Mouse (Mus musculus) heart, embryonic 15.5 days (tissue): ENCODE data around the gene Epn2. TPM values are rescaled to one million over a fixed set of nuclear protein-coding genes. Genes with fewer than 3 reads are reported as not detected.

Experiments used
- ATAC-seq: fragments of 200-750 bp; cut with Nextera tagmentation; replicated peaks from 2 replicates; pipeline ENCODE4 v1.8.0; 2017; ENCODE audit warnings: low read depth, moderate TSS enrichment; ENCODE audit not compliant: insufficient number of reproducible peaks, insufficient read depth, low FRiP score
- H3K27ac ChIP-seq: fragments of 300-500 bp; sonication (generic); 2 replicates; pipeline ENCODE4 v1.5.1; 2015; ENCODE audit warnings: mild to moderate bottlenecking, inconsistent platforms
- H3K27me3 ChIP-seq: fragments of 300-500 bp; sonication (generic); 2 replicates; pipeline ENCODE4 v1.6.1; 2015; ENCODE audit warnings: inconsistent platforms
- H3K36me3 ChIP-seq: fragments of 300-500 bp; sonication (generic); 2 replicates; pipeline ENCODE4 v1.6.1; 2015; ENCODE audit warnings: mild to moderate bottlenecking, inconsistent platforms
- H3K4me1 ChIP-seq: fragments of 300-500 bp; sonication (generic); replicated peaks from 2 replicates; pipeline ENCODE4 v1.6.1; 2015; ENCODE audit warnings: inconsistent platforms
- H3K4me2 ChIP-seq: fragments of 300-500 bp; sonication (generic); 2 replicates; pipeline ENCODE4 v1.6.1; 2015; ENCODE audit warnings: inconsistent platforms, mild to moderate bottlenecking, moderate library complexity
- H3K4me3 ChIP-seq: fragments of 300-500 bp; sonication (generic); 2 replicates; pipeline ENCODE4 v1.5.1; 2015; ENCODE audit warnings: mild to moderate bottlenecking, inconsistent platforms
- H3K9ac ChIP-seq: fragments of 300-500 bp; sonication (generic); 2 replicates; pipeline ENCODE4 v1.6.1; 2015; ENCODE audit warnings: mild to moderate bottlenecking, inconsistent platforms
- H3K9me3 ChIP-seq: fragments of 300-500 bp; sonication (generic); replicated peaks from 2 replicates; pipeline ENCODE4 v1.6.1; 2016; ENCODE audit warnings: inconsistent platforms
- WGBS: fragments of 180-500 bp; shearing (Covaris S2); methylation state at CpG from one replicate; pipeline ENCODE4 v1.1.7; 2015; ENCODE audit warnings: mixed read lengths; 5-methylcytosine and 5-hydroxymethylcytosine counted together
- polyA plus RNA-seq: library from polyadenylated mRNA; unstranded; fragments of >200 nt; fragmentation: Nextera tagmentation; extraction: Ambion mirVana; gene quantifications from 2 replicates; pipeline ENCODE4 v1.2.1, GENCODE M21; 2015

Gene Epn2
- polyA plus RNA-seq, 1 experiment from 2014 or later = 20.2 TPM

GRCm38 (mm10) chr11:61537362-61537761 lies 42.1 kb downstream of the Epn2 start:
- Histone ChIP-seq H3K9me3 (no peaks in the 10 kb centered on the region), H3K4me1 (peaks cover 12% of the 10 kb centered on the region), H3K36me3 (peaks cover 2% of the 10 kb centered on the region; the same call in 1 of the 2 replicates), H3K4me2 (no peak overlapping the region), H3K27ac (no peak overlapping the region), H3K4me3 (no peak overlapping the region), H3K27me3 (no peaks in the 10 kb centered on the region), H3K9ac (no peak overlapping the region)
- no peak for ATAC-seq
- 83% methylated on average over 3 of the region's 3 CpGs for WGBS

GRCm38 (mm10) chr11:61536952-61537351 lies 42.5 kb downstream of the Epn2 start:
- Histone ChIP-seq H3K36me3 (peaks cover 4% of the 10 kb centered on the region; the same call in 1 of the 2 replicates), H3K27me3 (no peaks in the 10 kb centered on the region), H3K9me3 (no peaks in the 10 kb centered on the region), H3K4me2 (no peak overlapping the region), H3K4me3 (no peak overlapping the region), H3K27ac (no peak overlapping the region), H3K4me1 (peaks cover 13% of the 10 kb centered on the region), H3K9ac (no peak overlapping the region)
- 43% methylated on average over 3 of the region's 3 CpGs for WGBS
- ATAC-seq = no peak

GRCm38 (mm10) chr11:61535530-61535929 lies 44.0 kb downstream of the Epn2 start:
- Histone ChIP-seq H3K4me1 (peaks cover 10% of the 10 kb centered on the region), H3K9ac (no peak overlapping the region), H3K27ac (no peak overlapping the region), H3K4me2 (no peak overlapping the region), H3K36me3 (peaks cover 5% of the 10 kb centered on the region; the same call in 1 of the 2 replicates), H3K9me3 (no peaks in the 10 kb centered on the region), H3K27me3 (no peaks in the 10 kb centered on the region), H3K4me3 (no peak overlapping the region)
- ATAC-seq = no peak
- 45% methylated on average over 1 of the region's 1 CpGs for WGBS

DNA sequence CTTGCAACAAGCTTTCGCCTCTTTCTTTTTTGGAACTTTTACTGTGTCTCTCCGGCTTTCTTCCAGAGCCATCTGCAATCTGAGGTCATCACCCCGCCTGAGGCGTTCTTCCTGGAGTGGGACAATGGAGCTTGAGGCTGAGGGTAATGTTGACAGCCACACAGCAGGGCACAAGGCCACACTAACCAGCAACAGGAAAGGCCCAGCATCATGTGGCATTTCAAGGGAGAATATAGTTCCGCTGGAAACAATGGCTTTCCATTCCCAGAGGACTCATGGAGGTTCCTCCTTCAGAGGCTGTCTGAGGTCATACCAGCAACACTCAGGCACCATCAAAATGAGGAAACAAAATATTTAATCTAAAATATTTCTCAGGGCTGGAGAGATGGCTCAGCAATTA lies 45.9 kb downstream of the Epn2 start:
- Histone ChIP-seq H3K9ac (no peak overlapping the region), H3K27me3 (no peaks in the 10 kb centered on the region), H3K36me3 (0 out of 2 replicates have a peak, but pooled peaks cover 11% of the 10 kb centered on the region), H3K4me3 (no peak overlapping the region), H3K9me3 (no peaks in the 10 kb centered on the region), H3K4me2 (no peak overlapping the region), H3K4me1 (peaks cover 13% of the 10 kb centered on the region), H3K27ac (no peak overlapping the region)
- 76% methylated on average over 5 of the region's 5 CpGs for WGBS
- ATAC-seq = 0 out of 2 replicates have a peak, but pooled peaks have one; percentile 54

DNA sequence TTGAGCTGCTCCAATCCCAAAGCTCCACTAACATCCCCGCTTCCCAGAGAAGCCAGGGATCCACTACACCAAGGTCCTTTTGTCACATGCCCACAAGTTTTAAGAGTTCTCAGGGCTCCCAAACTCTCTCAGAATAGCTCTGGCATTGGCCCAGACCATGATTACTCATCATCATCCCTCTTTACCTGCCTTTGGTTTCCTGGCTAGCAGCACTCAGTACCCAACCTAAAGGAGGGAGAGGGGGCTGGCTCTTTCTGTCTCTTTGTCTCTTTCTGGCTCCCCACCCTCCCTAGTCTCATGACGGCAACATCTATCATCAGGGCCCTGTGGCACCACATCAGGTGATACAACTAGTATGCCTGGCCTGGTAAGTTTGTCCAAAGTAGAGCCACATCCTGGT lies 46.7 kb downstream of the Epn2 start:
- no peak overlapping the region for H3K4me2 ChIP-seq
- no peak overlapping the region for H3K4me3 ChIP-seq
- H3K36me3 ChIP-seq = 0 out of 2 replicates have a peak, but pooled peaks cover 11% of the 10 kb centered on the region
- peaks cover 13% of the 10 kb centered on the region for H3K4me1 ChIP-seq
- no peaks in the 10 kb centered on the region for H3K27me3 ChIP-seq
- H3K9ac ChIP-seq = no peak overlapping the region
- no peaks in the 10 kb centered on the region for H3K9me3 ChIP-seq
- H3K27ac ChIP-seq = no peak overlapping the region
- 82% methylated on average over 2 of the region's 2 CpGs for WGBS
- ATAC-seq = no peak

DNA sequence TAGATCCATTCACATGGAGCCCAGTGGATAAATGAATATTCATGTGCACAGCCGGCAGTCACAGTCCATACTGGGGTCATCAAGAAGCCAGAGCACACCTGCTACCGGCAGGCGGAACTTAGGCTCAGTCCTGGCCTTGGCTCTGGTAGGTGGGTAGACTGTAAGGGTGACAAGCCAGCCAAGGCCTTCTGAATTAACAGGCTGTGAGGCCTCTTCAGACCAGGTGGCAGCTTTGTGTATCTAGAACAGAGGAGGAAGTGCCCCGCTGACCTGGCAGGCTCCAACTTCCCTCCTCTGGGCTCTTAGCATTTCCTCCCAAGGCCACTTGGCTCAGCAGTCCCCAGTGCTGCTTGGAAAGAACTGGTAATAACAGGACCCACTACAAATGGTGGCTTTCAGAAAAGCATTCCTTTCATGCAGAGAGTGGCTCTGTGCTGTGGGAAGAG lies 50.2 kb downstream of the Epn2 start:
- ATAC-seq = peak; percentile 43; the same call in 1 of the 2 replicates

DNA sequence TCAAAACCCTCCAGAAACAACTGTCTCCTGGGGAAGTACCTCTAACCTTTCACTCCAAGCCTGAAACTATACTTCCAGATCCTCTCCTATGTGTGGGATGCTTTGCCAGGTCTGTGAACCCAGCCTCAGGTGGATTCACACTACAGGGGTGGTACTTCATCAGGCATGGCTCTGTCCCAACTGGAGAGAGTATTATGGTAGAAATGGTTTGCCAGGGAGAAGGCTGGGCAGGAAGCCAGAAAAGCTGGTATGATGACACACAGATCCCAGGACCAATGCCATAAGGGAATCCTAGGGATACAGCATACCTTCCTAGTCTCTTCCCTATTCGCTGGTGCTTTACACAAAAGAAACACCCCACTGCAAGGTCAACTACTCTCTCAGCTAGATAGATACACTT lies 52.6 kb downstream of the Epn2 start:
- WGBS = 65% methylated on average over 1 of the region's 1 CpGs
- ATAC-seq = no peak
- Histone ChIP-seq H3K36me3 (peaks cover 16% of the 10 kb centered on the region; the same call in 1 of the 2 replicates), H3K9ac (no peak overlapping the region), H3K27ac (no peak overlapping the region), H3K4me2 (no peak overlapping the region), H3K27me3 (no peaks in the 10 kb centered on the region), H3K4me3 (no peak overlapping the region), H3K4me1 (peaks cover 3% of the 10 kb centered on the region; the same call in 1 of the 2 replicates), H3K9me3 (no peaks in the 10 kb centered on the region)

More for the DNA sequence above, 50.2 kb downstream of the Epn2 start:
- Histone ChIP-seq H3K4me3 (no peak overlapping the region), H3K36me3 (0 out of 2 replicates have a peak, but pooled peaks cover 11% of the 10 kb centered on the region), H3K9me3 (no peaks in the 10 kb centered on the region), H3K9ac (no peak overlapping the region), H3K27ac (no peak overlapping the region), H3K4me1 (peaks cover 10% of the 10 kb centered on the region), H3K4me2 (no peak overlapping the region), H3K27me3 (no peaks in the 10 kb centered on the region)
- WGBS = 54% methylated on average over 4 of the region's 4 CpGs

- Histone ChIP-seq H3K4me3 (no peak overlapping the region), H3K36me3 (peaks cover 37% of the 10 kb centered on the region), H3K27me3 (no peaks in the 10 kb centered on the region), H3K4me2 (no peak overlapping the region), H3K27ac (no peak overlapping the region), H3K9me3 (no peaks in the 10 kb centered on the region), H3K9ac (no peak overlapping the region), H3K4me1 (peaks cover 17% of the 10 kb centered on the region)
- ATAC-seq = 0 out of 2 replicates have a peak, but pooled peaks have one; percentile 22
- WGBS = 83% methylated on average over 3 of the region's 3 CpGs
These were observed 59.9 kb downstream of the Epn2 start for GRCm38 (mm10) chr11:61519484-61520107.

- peak overlapping the region; percentile 15; the same call in 1 of the 2 replicates for H3K27ac ChIP-seq
- peaks cover 38% of the 10 kb centered on the region for H3K36me3 ChIP-seq
- whole genome bisulfite sequencing = 58% methylated on average over 3 of the region's 3 CpGs
- no peak overlapping the region for H3K9ac ChIP-seq
- H3K27me3 ChIP-seq = no peaks in the 10 kb centered on the region
- no peaks in the 10 kb centered on the region for H3K9me3 ChIP-seq
- no peak overlapping the region for H3K4me2 ChIP-seq
- peaks cover 17% of the 10 kb centered on the region for H3K4me1 ChIP-seq
- H3K4me3 ChIP-seq = no peak overlapping the region
- ATAC-seq = no peak
These were observed 60.6 kb downstream of the Epn2 start for GRCm38 (mm10) chr11:61518871-61519270.

GRCm38 (mm10) chr11:61517971-61518370 lies 61.5 kb downstream of the Epn2 start:
- no peak overlapping the region for H3K4me2 ChIP-seq
- peaks cover 46% of the 10 kb centered on the region for H3K36me3 ChIP-seq
- H3K9me3 ChIP-seq = no peaks in the 10 kb centered on the region
- WGBS = 79% methylated on average over 1 of the region's 1 CpGs
- H3K27me3 ChIP-seq = no peaks in the 10 kb centered on the region
- no peak for ATAC-seq
- H3K27ac ChIP-seq = no peak overlapping the region
- H3K9ac ChIP-seq = no peak overlapping the region
- H3K4me3 ChIP-seq = no peak overlapping the region
- peaks cover 17% of the 10 kb centered on the region for H3K4me1 ChIP-seq

GRCm38 (mm10) chr11:61514953-61515352 lies 64.5 kb downstream of the Epn2 start:
- Histone ChIP-seq H3K4me2 (no peak overlapping the region), H3K27ac (no peak overlapping the region), H3K4me1 (peaks cover 17% of the 10 kb centered on the region), H3K27me3 (no peaks in the 10 kb centered on the region), H3K4me3 (no peak overlapping the region), H3K9ac (no peak overlapping the region), H3K9me3 (no peaks in the 10 kb centered on the region), H3K36me3 (peaks cover 31% of the 10 kb centered on the region; the same call in 1 of the 2 replicates)
- no peak for ATAC-seq
- 58% methylated on average over 3 of the region's 3 CpGs for WGBS
